Mouse (Mus musculus): ENCODE measurements at regions not wholly inside any gene's neighbourhood (a gene's known extent, or its start where the extent isn't known, plus 50 kb on each side); places are given as distances from the start of the nearest gene placed in this dataset.

- Histone ChIP-seq H3K4me2 (no peak overlapping the region), H3K4me1 (ENCODE audit: insufficient read depth) (no peaks in the 10 kb centered on the region), H3K27me3 (ENCODE audit: insufficient read depth, low read length) (no peaks in the 10 kb centered on the region), H3K4me3 (ENCODE audit: low read depth, low read length) (no peak overlapping the region), H3K9me3 (ENCODE audit: low read depth, low read length) (no peaks in the 10 kb centered on the region), H3K36me3 (ENCODE audit: insufficient read depth) (no peaks in the 10 kb centered on the region), H3K27ac (ENCODE audit: low read depth) (no peak overlapping the region), H3K9ac (no peak overlapping the region)
- DNase-seq (no peak), ATAC-seq (ENCODE audit: insufficient read depth) (no peak)
- no peak for TF ChIP-seq CTCF (IDR thresholded peaks at IDR 0.05; ENCODE audit: low read depth)
- 74% methylated on average over 8 of the region's 8 CpGs for WGBS
These were observed 282.2 kb upstream of the Cdh6 start for GRCm38 (mm10) chr15:13455560-13456219.

GRCm38 (mm10) chr15:13450385-13450784 is 276.9 kb upstream of the Cdh6 start:
- no peaks in the 10 kb centered on the region for H3K27me3 ChIP-seq (ENCODE audit: insufficient read depth, low read length)
- no peak overlapping the region for H3K9ac ChIP-seq
- TF ChIP-seq CTCF (IDR thresholded peaks at IDR 0.05; ENCODE audit: low read depth): no peak
- no peaks in the 10 kb centered on the region for H3K9me3 ChIP-seq (ENCODE audit: low read depth, low read length)
- no peak for ATAC-seq (ENCODE audit: insufficient read depth)
- H3K4me2 ChIP-seq: no peak overlapping the region
- DNase-seq: no peak
- no peak overlapping the region for H3K27ac ChIP-seq (ENCODE audit: low read depth)
- WGBS: 86% methylated on average over 5 of the region's 5 CpGs
- H3K4me3 ChIP-seq (ENCODE audit: low read depth, low read length): no peak overlapping the region
- no peaks in the 10 kb centered on the region for H3K4me1 ChIP-seq (ENCODE audit: insufficient read depth)
- no peaks in the 10 kb centered on the region for H3K36me3 ChIP-seq (ENCODE audit: insufficient read depth)

GRCm38 (mm10) chr15:13434608-13435007 is 261.1 kb upstream of the Cdh6 start:
- no peak for TF ChIP-seq CTCF (IDR thresholded peaks at IDR 0.05; ENCODE audit: low read depth)
- Histone ChIP-seq H3K9me3 (ENCODE audit: low read depth, low read length) (no peaks in the 10 kb centered on the region), H3K4me2 (no peak overlapping the region), H3K27ac (ENCODE audit: low read depth) (no peak overlapping the region), H3K27me3 (ENCODE audit: insufficient read depth, low read length) (no peaks in the 10 kb centered on the region), H3K4me3 (ENCODE audit: low read depth, low read length) (no peak overlapping the region), H3K9ac (no peak overlapping the region), H3K36me3 (ENCODE audit: insufficient read depth) (no peaks in the 10 kb centered on the region), H3K4me1 (ENCODE audit: insufficient read depth) (no peaks in the 10 kb centered on the region)
- ATAC-seq (ENCODE audit: insufficient read depth) (peak; percentile 60; the same call in 1 of the 2 replicates), DNase-seq (peak; percentile 24)
- 51% methylated on average over 1 of the region's 1 CpGs for WGBS

- DNase-seq (no peak), ATAC-seq (ENCODE audit: insufficient read depth) (no peak)
- WGBS: 81% methylated on average over 2 of the region's 2 CpGs
- TF ChIP-seq CTCF (IDR thresholded peaks at IDR 0.05; ENCODE audit: low read depth): no peak
- H3K4me2 ChIP-seq: no peak overlapping the region
- H3K4me3 ChIP-seq (ENCODE audit: low read depth, low read length): no peak overlapping the region
- no peaks in the 10 kb centered on the region for H3K36me3 ChIP-seq (ENCODE audit: insufficient read depth)
- H3K4me1 ChIP-seq (ENCODE audit: insufficient read depth): no peaks in the 10 kb centered on the region
- H3K27me3 ChIP-seq (ENCODE audit: insufficient read depth, low read length): no peaks in the 10 kb centered on the region
- no peak overlapping the region for H3K9ac ChIP-seq
- H3K27ac ChIP-seq (ENCODE audit: low read depth): no peak overlapping the region
- H3K9me3 ChIP-seq (ENCODE audit: low read depth, low read length): no peaks in the 10 kb centered on the region
These were observed 259.5 kb upstream of the Cdh6 start for GRCm38 (mm10) chr15:13432971-13433370.

- no peak for DNase-seq
- WGBS: 13% methylated on average over 3 of the region's 3 CpGs
- H3K4me3 ChIP-seq (ENCODE audit: low read depth, low read length): no peak overlapping the region
- H3K27me3 ChIP-seq (ENCODE audit: insufficient read depth, low read length): no peaks in the 10 kb centered on the region
- H3K27ac ChIP-seq (ENCODE audit: low read depth): no peak overlapping the region
- no peaks in the 10 kb centered on the region for H3K4me1 ChIP-seq (ENCODE audit: insufficient read depth)
- H3K4me2 ChIP-seq: no peak overlapping the region
- ATAC-seq (ENCODE audit: insufficient read depth): peak; percentile 71; the same call in 1 of the 2 replicates
- no peak for TF ChIP-seq CTCF (IDR thresholded peaks at IDR 0.05; ENCODE audit: low read depth)
- H3K9me3 ChIP-seq (ENCODE audit: low read depth, low read length): no peaks in the 10 kb centered on the region
- no peaks in the 10 kb centered on the region for H3K36me3 ChIP-seq (ENCODE audit: insufficient read depth)
- H3K9ac ChIP-seq: no peak overlapping the region
These were observed 246.1 kb upstream of the Cdh6 start for GRCm38 (mm10) chr15:13419616-13420015.

- no peak overlapping the region for H3K27ac ChIP-seq (ENCODE audit: low read depth)
- peak; percentile 36 for DNase-seq
- H3K36me3 ChIP-seq (ENCODE audit: insufficient read depth): no peaks in the 10 kb centered on the region
- no peak overlapping the region for H3K9ac ChIP-seq
- H3K9me3 ChIP-seq (ENCODE audit: low read depth, low read length): no peaks in the 10 kb centered on the region
- no peaks in the 10 kb centered on the region for H3K27me3 ChIP-seq (ENCODE audit: insufficient read depth, low read length)
- 55% methylated on average over 11 of the region's 11 CpGs for WGBS
- no peak overlapping the region for H3K4me3 ChIP-seq (ENCODE audit: low read depth, low read length)
- H3K4me1 ChIP-seq (ENCODE audit: insufficient read depth): no peaks in the 10 kb centered on the region
- TF ChIP-seq CTCF (IDR thresholded peaks at IDR 0.05; ENCODE audit: low read depth): no peak
- H3K4me2 ChIP-seq: no peak overlapping the region
- ATAC-seq (ENCODE audit: insufficient read depth): no peak
These were observed 236.7 kb upstream of the Cdh6 start for GRCm38 (mm10) chr15:13410065-13410688.

GRCm38 (mm10) chr15:13393155-13393554 is 219.7 kb upstream of the Cdh6 start:
- WGBS: 71% methylated on average over 6 of the region's 6 CpGs
- no peak overlapping the region for H3K27ac ChIP-seq (ENCODE audit: low read depth)
- no peak for TF ChIP-seq CTCF (IDR thresholded peaks at IDR 0.05; ENCODE audit: low read depth)
- no peaks in the 10 kb centered on the region for H3K4me1 ChIP-seq (ENCODE audit: insufficient read depth)
- DNase-seq: no peak
- no peaks in the 10 kb centered on the region for H3K9me3 ChIP-seq (ENCODE audit: low read depth, low read length)
- no peaks in the 10 kb centered on the region for H3K27me3 ChIP-seq (ENCODE audit: insufficient read depth, low read length)
- H3K4me2 ChIP-seq: no peak overlapping the region
- no peaks in the 10 kb centered on the region for H3K36me3 ChIP-seq (ENCODE audit: insufficient read depth)
- H3K9ac ChIP-seq: no peak overlapping the region
- H3K4me3 ChIP-seq (ENCODE audit: low read depth, low read length): no peak overlapping the region
- ATAC-seq (ENCODE audit: insufficient read depth): no peak

All from lung, embryonic 14.5 days (tissue).